Mouse (Mus musculus): ENCODE measurements around the gene Rassf8. TPM values are rescaled to one million over a fixed set of nuclear protein-coding genes. Genes with fewer than 3 reads are reported as not detected.

Rassf8 gene
- polyA plus RNA-seq, 1 experiment from 2014 or later, result 2.4 TPM

DNA sequence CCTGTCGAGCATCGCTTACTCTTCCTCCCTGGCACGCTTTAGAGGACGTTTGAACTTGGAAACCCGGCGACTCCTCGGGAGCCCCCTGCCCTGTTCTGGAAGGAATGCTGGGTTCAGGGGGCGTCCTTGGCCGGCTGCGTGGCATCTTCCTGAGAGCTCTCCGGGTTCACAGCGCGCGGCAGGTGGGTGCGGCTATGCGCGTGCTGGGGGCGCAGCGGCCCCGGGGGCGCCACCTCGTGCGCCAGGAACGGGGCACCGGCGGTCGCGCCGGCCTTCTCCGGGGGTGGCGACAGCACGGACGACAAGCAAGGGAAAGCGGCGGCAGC, 116.2 kb downstream of the Rassf8 start:
- Histone ChIP-seq H3K27ac (ENCODE audit: low read depth, low read length) (no peak overlapping the region), H3K4me2 (ENCODE audit: low read length) (peak overlapping the region; percentile 99), H3K9ac (ENCODE audit: low read length) (peak overlapping the region; percentile 61), H3K4me1 (ENCODE audit: control insufficient read depth, insufficient read depth, low read length) (peaks cover 3% of the 10 kb centered on the region), H3K36me3 (ENCODE audit: control insufficient read depth, insufficient read depth, low read length) (no peaks in the 10 kb centered on the region), H3K27me3 (replicated peaks; ENCODE audit: control insufficient read depth, insufficient read depth, low read length) (peaks cover 35% of the 10 kb centered on the region), H3K4me3 (ENCODE audit: low read depth, low read length) (peak overlapping the region; percentile 57), H3K9me3 (replicated peaks; ENCODE audit: control insufficient read depth, low read length) (no peaks in the 10 kb centered on the region)
- ATAC-seq, result no peak
- WGBS, result under 1% methylated on average over 35 of the region's 35 CpGs
- DNase-seq (ENCODE audit: low spot score), result no peak

DNA sequence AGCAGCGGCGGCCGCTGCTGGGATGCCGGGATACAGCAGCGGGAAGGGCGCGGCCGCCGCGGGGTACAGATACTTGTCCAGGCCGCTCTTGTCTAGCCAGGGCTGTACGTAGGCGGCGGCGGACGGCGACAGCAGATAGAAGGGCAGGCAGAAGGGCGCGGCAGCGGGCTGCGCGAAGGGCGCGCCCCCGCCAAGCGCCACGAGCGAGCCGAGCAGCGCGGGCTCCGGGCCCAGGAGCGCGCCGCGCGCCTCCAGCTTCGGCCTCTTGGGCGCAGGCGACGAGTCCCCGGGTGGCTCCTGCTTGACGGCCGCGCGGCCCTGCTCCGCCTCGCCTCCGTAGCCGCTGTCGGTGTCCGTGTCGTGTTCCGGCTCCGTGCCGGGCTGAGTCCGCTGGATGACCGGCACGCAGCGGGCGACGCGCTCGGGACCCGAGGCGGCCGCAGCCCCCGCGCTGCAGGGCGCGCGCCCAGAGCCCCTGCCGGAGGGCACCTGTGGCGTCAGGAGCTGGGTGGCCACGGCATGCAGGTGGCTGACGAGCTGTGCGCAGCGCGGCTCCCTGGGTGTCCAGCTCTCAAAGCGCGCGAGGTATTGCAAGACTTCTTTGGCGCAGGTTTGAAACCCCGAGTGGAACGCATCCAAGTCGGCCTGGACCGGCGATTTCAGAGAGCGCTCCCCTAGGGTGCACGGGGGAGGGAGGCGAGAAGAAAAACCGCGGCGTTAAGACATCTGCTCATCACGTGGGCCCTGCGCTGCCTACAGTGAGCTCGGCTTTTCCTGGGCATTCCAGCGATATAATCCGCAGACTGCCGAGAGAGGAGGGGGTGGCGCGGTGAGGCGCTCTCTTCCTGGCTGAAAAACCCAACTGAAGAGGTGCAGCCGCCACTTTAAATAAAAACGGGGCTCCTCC, 116.8 kb downstream of the Rassf8 start:
- Histone ChIP-seq H3K4me2 (ENCODE audit: low read length) (peak overlapping the region; percentile 99), H3K27me3 (replicated peaks; ENCODE audit: control insufficient read depth, insufficient read depth, low read length) (peaks cover 35% of the 10 kb centered on the region), H3K9ac (ENCODE audit: low read length) (peak overlapping the region; percentile 61), H3K4me1 (ENCODE audit: control insufficient read depth, insufficient read depth, low read length) (peaks cover 3% of the 10 kb centered on the region), H3K9me3 (replicated peaks; ENCODE audit: control insufficient read depth, low read length) (no peaks in the 10 kb centered on the region), H3K36me3 (ENCODE audit: control insufficient read depth, insufficient read depth, low read length) (no peaks in the 10 kb centered on the region), H3K27ac (ENCODE audit: low read depth, low read length) (no peak overlapping the region), H3K4me3 (ENCODE audit: low read depth, low read length) (peak overlapping the region; percentile 57)
- DNase-seq (ENCODE audit: low spot score) (peak; percentile 86), ATAC-seq (peak; percentile 76)
- under 1% methylated on average over 78 of the region's 105 CpGs for WGBS

DNA sequence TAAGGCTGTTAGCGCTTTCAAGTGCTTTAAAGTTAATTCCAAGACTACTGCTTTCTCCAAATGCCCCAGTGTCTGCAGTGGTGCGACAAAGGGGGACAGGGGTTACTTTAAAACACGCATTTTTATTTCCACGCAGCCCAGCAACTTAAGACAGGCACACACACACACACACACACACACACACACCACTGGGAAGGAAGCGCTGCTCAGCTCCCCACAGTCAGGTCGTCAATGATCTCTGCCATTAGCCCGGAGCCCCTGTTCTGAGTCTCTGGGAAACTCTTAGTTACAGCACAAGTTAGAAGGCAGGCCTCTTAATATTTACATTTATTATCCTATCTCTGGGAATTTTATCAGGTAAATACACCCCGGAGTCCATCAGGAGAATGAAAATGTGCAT, 117.6 kb downstream of the Rassf8 start:
- no peaks in the 10 kb centered on the region for H3K36me3 ChIP-seq (ENCODE audit: control insufficient read depth, insufficient read depth, low read length)
- no peaks in the 10 kb centered on the region for H3K9me3 ChIP-seq (replicated peaks; ENCODE audit: control insufficient read depth, low read length)
- H3K4me1 ChIP-seq (ENCODE audit: control insufficient read depth, insufficient read depth, low read length), result peaks cover 3% of the 10 kb centered on the region
- 2% methylated on average over 8 of the region's 8 CpGs for WGBS
- DNase-seq (ENCODE audit: low spot score) (no peak), ATAC-seq (no peak)
- H3K27me3 ChIP-seq (replicated peaks; ENCODE audit: control insufficient read depth, insufficient read depth, low read length), result peaks cover 35% of the 10 kb centered on the region
- peak overlapping the region; percentile 99 for H3K4me2 ChIP-seq (ENCODE audit: low read length)
- peak overlapping the region; percentile 61; the same call in 1 of the 2 replicates for H3K9ac ChIP-seq (ENCODE audit: low read length)
- H3K4me3 ChIP-seq (ENCODE audit: low read depth, low read length), result peak overlapping the region; percentile 57
- no peak overlapping the region for H3K27ac ChIP-seq (ENCODE audit: low read depth, low read length)

GRCm38 (mm10) chr6:145865289-145865885, 118.8 kb downstream of the Rassf8 start, which contains the start of gene Bhlhe41:
TSS of gene Bhlhe41 (minus strand) at chr6:145865558.
- ATAC-seq, result peak; percentile 28

GRCm38 (mm10) chr6:145865886-145866851, 119.6 kb downstream of the Rassf8 start:
- WGBS, result under 1% methylated on average over 68 of the region's 69 CpGs
- peaks cover 35% of the 10 kb centered on the region for H3K27me3 ChIP-seq (replicated peaks; ENCODE audit: control insufficient read depth, insufficient read depth, low read length)
- peak overlapping the region; percentile 61 for H3K9ac ChIP-seq (ENCODE audit: low read length)
- H3K27ac ChIP-seq (ENCODE audit: low read depth, low read length), result 0 out of 2 replicates have a peak overlapping the region, but pooled peaks have one; percentile 21
- H3K9me3 ChIP-seq (replicated peaks; ENCODE audit: control insufficient read depth, low read length), result no peaks in the 10 kb centered on the region
- DNase-seq (ENCODE audit: low spot score), result peak; percentile 75
- H3K4me2 ChIP-seq (ENCODE audit: low read length), result peak overlapping the region; percentile 99
- H3K4me3 ChIP-seq (ENCODE audit: low read depth, low read length), result peak overlapping the region; percentile 52
- peaks cover 3% of the 10 kb centered on the region for H3K4me1 ChIP-seq (ENCODE audit: control insufficient read depth, insufficient read depth, low read length)
- H3K36me3 ChIP-seq (ENCODE audit: control insufficient read depth, insufficient read depth, low read length), result no peaks in the 10 kb centered on the region
- peak; percentile 53; the same call in 1 of the 2 replicates for ATAC-seq

More at GRCm38 (mm10) chr6:145865289-145865885, 118.8 kb downstream of the Rassf8 start, which contains the start of gene Bhlhe41:
- H3K4me3 ChIP-seq (ENCODE audit: low read depth, low read length), result peak within 1 kb of the TSS; percentile 52
- H3K36me3 ChIP-seq (ENCODE audit: control insufficient read depth, insufficient read depth, low read length), result no peaks in the 10 kb centered on the region
- WGBS, result under 1% methylated on average over 54 of the region's 57 CpGs
- peak within 1 kb of the TSS; percentile 61 for H3K9ac ChIP-seq (ENCODE audit: low read length)
- 0 out of 2 replicates have a peak within 1 kb of the TSS, but pooled peaks have one; percentile 21 for H3K27ac ChIP-seq (ENCODE audit: low read depth, low read length)
- H3K4me2 ChIP-seq (ENCODE audit: low read length), result peak within 1 kb of the TSS; percentile 99
- no peaks in the 10 kb centered on the region for H3K9me3 ChIP-seq (replicated peaks; ENCODE audit: control insufficient read depth, low read length)
- peaks cover 3% of the 10 kb centered on the region for H3K4me1 ChIP-seq (ENCODE audit: control insufficient read depth, insufficient read depth, low read length)
- peaks cover 35% of the 10 kb centered on the region for H3K27me3 ChIP-seq (replicated peaks; ENCODE audit: control insufficient read depth, insufficient read depth, low read length)
- peak; percentile 68 for DNase-seq (ENCODE audit: low spot score)

DNA sequence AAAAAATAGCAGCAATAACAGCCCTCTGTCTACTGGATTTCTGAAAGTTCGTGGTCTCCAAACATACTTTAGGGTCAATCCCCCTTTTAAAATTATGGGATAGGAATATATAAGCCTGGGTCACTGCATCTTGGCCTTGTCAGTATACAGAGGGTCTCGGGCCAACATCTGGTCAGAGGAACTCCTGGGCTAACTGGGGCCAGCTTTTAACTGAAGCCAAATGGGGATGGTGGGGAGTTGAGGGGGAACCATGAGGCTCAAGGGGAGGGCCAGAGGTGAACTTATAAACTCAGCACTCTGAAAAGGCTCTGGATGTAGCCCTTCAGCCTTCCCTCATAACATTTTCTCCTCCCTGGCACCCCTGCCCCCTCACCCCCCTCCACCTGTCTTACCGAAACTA, 120.6 kb downstream of the Rassf8 start:
- H3K9ac ChIP-seq (ENCODE audit: low read length), result 0 out of 2 replicates have a peak overlapping the region, but pooled peaks have one; percentile 61
- no peak overlapping the region for H3K4me3 ChIP-seq (ENCODE audit: low read depth, low read length)
- no peaks in the 10 kb centered on the region for H3K36me3 ChIP-seq (ENCODE audit: control insufficient read depth, insufficient read depth, low read length)

More for the DNA sequence above, 120.6 kb downstream of the Rassf8 start:
- H3K4me2 ChIP-seq (ENCODE audit: low read length), result peak overlapping the region; percentile 99
- peaks cover 3% of the 10 kb centered on the region for H3K4me1 ChIP-seq (ENCODE audit: control insufficient read depth, insufficient read depth, low read length)
- DNase-seq (ENCODE audit: low spot score) (no peak), ATAC-seq (no peak)
- H3K27ac ChIP-seq (ENCODE audit: low read depth, low read length), result no peak overlapping the region
- 64% methylated on average over 3 of the region's 3 CpGs for WGBS
- no peaks in the 10 kb centered on the region for H3K9me3 ChIP-seq (replicated peaks; ENCODE audit: control insufficient read depth, low read length)
- peaks cover 31% of the 10 kb centered on the region for H3K27me3 ChIP-seq (replicated peaks; ENCODE audit: control insufficient read depth, insufficient read depth, low read length)

Other genes starting within 250 kb of the Rassf8 start
- 0.93 and 0.95 TPM in 2 replicates for gene Lmntd1, start 132.4 kb upstream of the Rassf8 start, polyA plus RNA-seq (2014; fragmentation: Nextera tagmentation; extraction: Ambion mirVana)
- gene Tuba3b, start 131.0 kb upstream of the Rassf8 start, polyA plus RNA-seq (2014; fragmentation: Nextera tagmentation; extraction: Ambion mirVana), result not detected in 2 replicates
- gene Bhlhe41, start 118.8 kb downstream of the Rassf8 start, polyA plus RNA-seq (2014; fragmentation: Nextera tagmentation; extraction: Ambion mirVana), result 1.7 and 2.5 TPM in 2 replicates
- 1.9 and 2.2 TPM in 2 replicates for gene Sspn, start 184.9 kb downstream of the Rassf8 start, polyA plus RNA-seq (2014; fragmentation: Nextera tagmentation; extraction: Ambion mirVana)